Mouse (Mus musculus) ES-E14 (cell line): Measurements from ENCODE around the gene Pdlim7.

Source experiments
- HCFC1 ChIP-seq: IDR thresholded peaks from 2 replicates; pipeline ENCODE4 v1.6.1; 2012; ENCODE audit warnings: low read length, inconsistent platforms, borderline replicate concordance; ENCODE audit not compliant: insufficient read depth
- MAFK ChIP-seq: IDR thresholded peaks from 2 replicates; pipeline ENCODE4 v1.6.1; 2014; ENCODE audit warnings: mild to moderate bottlenecking, low read depth, low read length, inconsistent platforms; ENCODE audit not compliant: insufficient read depth

DNA sequence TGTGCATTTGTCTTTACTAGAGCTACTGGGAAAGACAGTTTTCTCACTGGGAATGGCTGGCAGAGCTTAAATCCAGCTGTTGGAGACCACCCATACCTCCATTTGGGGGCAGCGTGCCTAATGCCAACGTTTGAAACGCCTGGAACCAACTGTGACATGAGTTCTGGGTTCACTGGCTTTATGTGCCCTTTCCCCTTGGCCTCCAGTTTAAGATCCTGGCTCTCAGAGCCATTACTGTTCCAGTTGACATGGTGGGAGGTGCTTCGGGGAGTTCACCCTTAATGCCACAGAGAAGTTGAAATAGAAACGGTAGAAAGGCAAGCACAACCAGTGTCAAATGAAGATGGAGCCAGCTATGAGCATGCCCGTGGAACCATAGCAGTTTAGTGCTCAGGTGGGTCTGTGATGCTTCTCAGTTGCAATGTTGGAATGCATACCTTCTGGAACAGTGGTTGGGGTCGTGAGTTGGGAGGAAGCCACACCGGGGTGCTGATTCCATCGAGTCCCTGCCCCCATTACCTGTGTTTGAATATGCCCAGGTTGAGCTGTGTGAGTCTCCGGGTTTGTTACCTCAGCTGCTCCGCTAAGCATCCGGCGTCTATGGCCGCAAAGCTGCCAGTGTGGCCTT lies 50.0 kb downstream of the Pdlim7 start:
- TF ChIP-seq MAFK (no peak), HCFC1 (no peak)
